Mouse (Mus musculus) CH12.LX (cell line): Measurements from ENCODE around the gene Kat7.
A peak's percentile ranks its signal among the peaks of the same experiment; 100 is the strongest.

Source experiments
- BHLHE40 ChIP-seq: IDR thresholded peaks from 2 replicates; pipeline ENCODE4 v1.6.1; 2011; ENCODE audit warnings: mild to moderate bottlenecking, low read depth, low read length, improper control_type of control experiment
- CHD2 ChIP-seq: IDR thresholded peaks from 2 replicates; pipeline ENCODE4 v1.6.1; 2011; ENCODE audit warnings: low read length, improper control_type of control experiment
- CTCF ChIP-seq, 2 experiments: IDR thresholded peaks in 1 of 2; conservative IDR thresholded peaks in 1 of 2; 2 replicates each; pipeline ENCODE4 v1.5.1; 2011 to 2012; ENCODE audit warnings: low read depth in 2 of 2, low read length in 2 of 2, improper control_type of control experiment in 1 of 2, inconsistent platforms in 1 of 2, mild to moderate bottlenecking in 1 of 2, moderate library complexity in 1 of 2
- ELF1 ChIP-seq: IDR thresholded peaks from 2 replicates; pipeline ENCODE4 v1.6.1; 2014; ENCODE audit warnings: low read depth, mild to moderate bottlenecking, inconsistent platforms, low read length, improper control_type of control experiment
- EP300 ChIP-seq: IDR thresholded peaks from 2 replicates; pipeline ENCODE4 v1.6.1; 2011; ENCODE audit warnings: low read length, improper control_type of control experiment
- IRF4 ChIP-seq: IDR thresholded peaks from 2 replicates; pipeline ENCODE4 v1.6.1; 2014; ENCODE audit warnings: low read depth, mild to moderate bottlenecking, inconsistent platforms, low read length, improper control_type of control experiment
- JUN ChIP-seq: IDR thresholded peaks from 2 replicates; pipeline ENCODE4 v1.6.1; 2011; ENCODE audit warnings: low read depth, mild to moderate bottlenecking, low read length, improper control_type of control experiment, moderate library complexity; ENCODE audit not compliant: insufficient read depth
- MEF2A ChIP-seq: IDR thresholded peaks from 2 replicates; pipeline ENCODE4 v1.6.1; 2014; ENCODE audit warnings: low read depth, mild to moderate bottlenecking, inconsistent platforms, low read length, improper control_type of control experiment, borderline replicate concordance
- POLR2A ChIP-seq: IDR thresholded peaks from 2 replicates; pipeline ENCODE4 v1.6.1; 2011; ENCODE audit warnings: low read depth, mild to moderate bottlenecking, improper control_type of control experiment, low read length
- POLR2AphosphoS2 ChIP-seq: IDR thresholded peaks from 2 replicates; pipeline ENCODE4 v1.6.1; 2011; ENCODE audit warnings: low read depth, low read length, improper control_type of control experiment
- SIN3A ChIP-seq: IDR thresholded peaks from 2 replicates; pipeline ENCODE4 v1.6.1; 2012; ENCODE audit warnings: low read length, improper control_type of control experiment, inconsistent platforms
- SMC3 ChIP-seq: IDR thresholded peaks from 2 replicates; pipeline ENCODE4 v1.6.1; 2011; ENCODE audit warnings: low read depth, low read length, improper control_type of control experiment
- TCF12 ChIP-seq: IDR thresholded peaks from 2 replicates; pipeline ENCODE4 v1.6.1; 2014; ENCODE audit warnings: low read depth, mild to moderate bottlenecking, inconsistent platforms, low read length, improper control_type of control experiment
- USF2 ChIP-seq: conservative IDR thresholded peaks from 2 replicates; pipeline ENCODE4 v1.6.1; 2011; ENCODE audit warnings: low read depth, low read length, improper control_type of control experiment

GRCm38 (mm10) chr11:95259088-95259849 lies 50.8 kb downstream of the Kat7 start:
- TF ChIP-seq CTCF (conservative IDR thresholded peaks at IDR 0.05 in 1 of 2, IDR thresholded peaks at IDR 0.05 in 1 of 2; ENCODE audit: low read depth in 2 of 2, low read length in 2 of 2) (peak; percentile 86 to 100), CHD2 (peak; percentile 49), POLR2AphosphoS2 (no peak), USF2 (no peak), IRF4 (peak; percentile 78), POLR2A (peak; percentile 88), TCF12 (peak; percentile 84), JUN (no peak), SIN3A (peak; percentile 67), SMC3 (peak; percentile 87), EP300 (peak; percentile 32; the same call in 1 of the 2 replicates), BHLHE40 (peak; percentile 95), ELF1 (peak; percentile 44), MEF2A (peak; percentile 71)
